Mouse (Mus musculus) bone marrow macrophage, adult 2 months (primary cell): ENCODE measurements around the gene Arf3. TPM values are rescaled to one million over a fixed set of nuclear protein-coding genes. Genes with fewer than 3 reads are reported as not detected.

ENCODE experiments used
- H3K27ac ChIP-seq: 2 replicates; pipeline ENCODE4 v1.5.1; 2012; ENCODE audit warnings: low read depth, low read length; ENCODE audit not compliant: insufficient read depth
- H3K4me1 ChIP-seq: 2 replicates; pipeline ENCODE4 v1.6.1; 2012; ENCODE audit warnings: low read length; ENCODE audit not compliant: control insufficient read depth, insufficient read depth
- H3K4me3 ChIP-seq: 2 replicates; pipeline ENCODE4 v1.5.1; 2012; ENCODE audit warnings: mild to moderate bottlenecking, low read length, moderate library complexity; ENCODE audit not compliant: insufficient read depth
- CTCF ChIP-seq: IDR thresholded peaks from 2 replicates; pipeline ENCODE4 v1.5.1; 2012; ENCODE audit warnings: low read depth, mild to moderate bottlenecking, low read length, moderate library complexity
- POLR2A ChIP-seq: IDR thresholded peaks from 2 replicates; pipeline ENCODE4 v1.6.1; 2012; ENCODE audit warnings: mild to moderate bottlenecking, low read depth, low read length, borderline replicate concordance
- polyA plus RNA-seq: library from polyadenylated mRNA; stranded (reverse); fragments of >200 nt; gene quantifications from 2 replicates; pipeline ENCODE4 v1.2.4, GENCODE M21; 2012; ENCODE audit not compliant: missing spikeins, insufficient read depth, insufficient read length

Arf3 gene
- polyA plus RNA-seq, 1 experiment = 103 TPM

GRCm38 (mm10) chr15:98777005-98777616 is 14.1 kb upstream of the Arf3 start:
- no peak overlapping the region for H3K4me3 ChIP-seq

DNA sequence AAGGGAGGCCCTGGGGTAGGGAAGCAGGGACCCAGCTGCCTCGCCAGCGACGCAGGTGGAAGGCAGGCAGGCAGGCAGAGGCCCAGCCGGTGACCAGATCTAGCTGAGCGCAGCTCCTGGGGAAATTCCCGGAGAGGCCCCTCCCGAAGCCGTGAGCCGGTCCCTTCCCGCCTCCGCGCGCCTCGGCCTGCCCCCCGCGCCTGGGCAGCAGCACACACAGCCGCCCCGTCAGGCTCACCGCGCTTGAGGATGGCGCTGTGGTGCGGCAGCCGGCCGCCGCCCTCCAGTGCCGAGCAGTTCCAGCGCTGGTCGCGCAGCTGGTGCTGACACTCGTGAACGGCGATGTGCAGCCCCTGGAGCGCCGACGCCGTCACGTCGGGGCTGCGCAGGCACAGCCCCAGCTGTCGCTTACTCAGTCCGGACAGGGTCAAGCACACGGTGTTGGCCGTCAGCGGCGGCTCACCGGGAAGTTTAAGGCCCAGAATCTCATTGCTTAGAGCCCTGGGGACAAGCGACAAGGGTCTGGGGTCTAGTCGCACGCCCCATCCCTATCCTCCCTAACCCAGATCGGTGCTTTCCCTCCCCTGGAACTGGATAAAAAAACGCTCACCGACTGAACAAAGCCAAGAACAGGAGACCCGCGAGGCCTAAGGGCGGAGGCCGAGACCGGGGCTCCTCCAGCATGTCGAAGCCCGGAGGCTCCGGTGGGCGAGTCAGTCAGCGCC is 13.4 kb upstream of the Arf3 start:
- TF ChIP-seq POLR2A (no peak), CTCF (no peak)
- Histone ChIP-seq H3K4me1 (0 out of 2 replicates have a peak, but pooled peaks cover 3% of the 10 kb centered on the region), H3K4me3 (peak overlapping the region; percentile 23; the same call in 1 of the 2 replicates), H3K27ac (no peak overlapping the region)

More at GRCm38 (mm10) chr15:98777005-98777616, 14.1 kb upstream of the Arf3 start:
- no peak overlapping the region for H3K27ac ChIP-seq
- TF ChIP-seq POLR2A = no peak
- TF ChIP-seq CTCF = no peak
- 0 out of 2 replicates have a peak, but pooled peaks cover 3% of the 10 kb centered on the region for H3K4me1 ChIP-seq

GRCm38 (mm10) chr15:98775533-98775932 is 12.5 kb upstream of the Arf3 start:
- Histone ChIP-seq H3K4me1 (0 out of 2 replicates have a peak, but pooled peaks cover 3% of the 10 kb centered on the region), H3K27ac (no peak overlapping the region), H3K4me3 (no peak overlapping the region)
- TF ChIP-seq CTCF (no peak), POLR2A (no peak)

- TF ChIP-seq CTCF = no peak
- no peak for TF ChIP-seq POLR2A
- H3K4me1 ChIP-seq = 0 out of 2 replicates have a peak, but pooled peaks cover 3% of the 10 kb centered on the region
- H3K4me3 ChIP-seq = no peak overlapping the region
- no peak overlapping the region for H3K27ac ChIP-seq
Measured at GRCm38 (mm10) chr15:98774096-98774495, 11.1 kb upstream of the Arf3 start.

GRCm38 (mm10) chr15:98772511-98773211 is 9.6 kb upstream of the Arf3 start:
- H3K27ac ChIP-seq = no peak overlapping the region
- H3K4me3 ChIP-seq = peak overlapping the region; percentile 39
- no peaks in the 10 kb centered on the region for H3K4me1 ChIP-seq
- TF ChIP-seq POLR2A (no peak), CTCF (no peak)

DNA sequence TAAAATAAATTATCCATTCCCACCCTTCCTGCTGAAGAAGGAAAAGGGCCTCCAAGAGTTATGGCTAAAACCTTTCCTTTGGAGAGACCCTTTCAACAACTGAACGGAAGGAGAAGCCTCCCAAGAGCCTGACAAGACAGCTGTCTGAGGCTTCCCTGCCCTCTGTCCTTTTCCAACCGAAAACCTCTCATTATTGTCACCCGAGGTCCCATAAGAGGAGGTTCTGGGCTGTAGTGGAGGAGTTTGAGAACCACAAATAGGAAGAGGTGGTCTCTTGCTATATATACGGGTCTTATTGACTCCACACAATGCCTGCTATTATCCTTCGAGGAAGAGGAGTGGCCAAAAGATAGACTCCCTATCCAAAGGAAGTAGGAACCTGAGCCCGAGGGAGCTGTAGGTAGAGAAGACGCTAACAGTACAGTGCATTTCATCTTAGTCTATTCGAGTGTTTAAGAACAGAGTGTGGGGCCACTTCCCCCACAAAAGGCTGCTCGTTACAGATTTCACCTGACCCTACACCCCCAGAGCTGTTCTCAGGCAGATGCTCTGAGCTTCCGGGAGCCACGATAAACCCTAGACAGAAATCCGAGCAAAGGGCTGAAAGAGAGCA is 8.9 kb upstream of the Arf3 start:
- TF ChIP-seq CTCF = no peak
- TF ChIP-seq POLR2A = no peak
- Histone ChIP-seq H3K4me1 (no peaks in the 10 kb centered on the region), H3K27ac (no peak overlapping the region), H3K4me3 (peak overlapping the region; percentile 39)

DNA sequence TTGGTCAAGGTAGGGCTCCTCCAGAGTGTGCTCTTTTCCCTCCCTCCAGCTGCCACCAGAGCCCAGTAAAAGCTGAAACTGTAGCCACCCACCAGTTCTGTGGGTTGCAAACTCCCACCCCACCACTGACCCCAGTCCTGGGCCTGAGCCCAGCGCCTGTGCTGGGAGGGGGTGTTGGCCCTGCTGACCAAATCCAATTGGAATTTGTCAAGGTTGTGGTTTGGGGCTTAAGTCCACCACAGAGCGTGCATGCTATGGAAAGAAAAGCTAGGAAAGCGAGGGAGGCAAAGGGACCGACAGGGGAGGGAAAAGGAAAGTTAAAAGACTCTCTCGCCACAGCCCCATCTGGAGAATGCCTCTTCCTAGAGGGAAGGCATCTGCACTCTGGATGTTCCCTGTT is 5.2 kb upstream of the Arf3 start:
- H3K4me1 ChIP-seq = peaks cover 2% of the 10 kb centered on the region; the same call in 1 of the 2 replicates
- TF ChIP-seq POLR2A = no peak
- TF ChIP-seq CTCF = no peak
- H3K27ac ChIP-seq = no peak overlapping the region
- H3K4me3 ChIP-seq = no peak overlapping the region

DNA sequence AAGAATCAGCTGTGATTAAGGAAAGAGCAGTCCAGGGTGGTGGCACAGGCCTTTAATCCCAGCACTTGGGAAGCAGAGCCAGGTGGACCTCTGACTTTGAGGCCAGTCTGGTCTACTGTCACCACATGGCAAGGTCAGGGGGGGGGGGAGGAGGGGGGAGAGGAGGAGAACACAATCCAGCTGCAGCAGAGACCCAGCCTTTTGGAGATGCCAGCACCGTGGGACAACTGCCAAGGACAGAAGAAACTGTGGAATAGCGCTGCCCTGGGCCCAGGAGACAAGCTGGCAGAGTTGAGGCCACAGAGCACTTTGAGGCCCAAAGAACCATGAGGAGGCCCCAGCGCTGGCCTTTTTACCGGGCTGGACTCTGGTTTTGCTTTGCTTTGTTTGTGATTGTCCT is 2.9 kb upstream of the Arf3 start:
- no peak for TF ChIP-seq POLR2A
- TF ChIP-seq CTCF = no peak
- H3K27ac ChIP-seq = no peak overlapping the region
- H3K4me1 ChIP-seq = peaks cover 9% of the 10 kb centered on the region
- no peak overlapping the region for H3K4me3 ChIP-seq

GRCm38 (mm10) chr15:98762201-98762621 is 803 bp downstream of the Arf3 start:
- H3K27ac ChIP-seq = peak overlapping the region; percentile 78
- H3K4me3 ChIP-seq = peak overlapping the region; percentile 85
- TF ChIP-seq POLR2A (no peak), CTCF (no peak)
- H3K4me1 ChIP-seq = peaks cover 18% of the 10 kb centered on the region
